Mouse (Mus musculus): ENCODE measurements at regions not wholly inside any gene's neighbourhood (a gene's known extent, or its start where the extent isn't known, plus 50 kb on each side); places are given as distances from the start of the nearest gene placed in this dataset.

GRCm38 (mm10) chr17:85805726-85806359, 117.8 kb upstream of the Six2 start:
- Histone ChIP-seq H3K4me3 (replicated peaks; ENCODE audit: control insufficient read depth, low read depth, low read length) (no peak overlapping the region), H3K27ac (ENCODE audit: control insufficient read depth, insufficient read depth, low read depth, low read length, poor library complexity) (no peak overlapping the region), H3K4me1 (ENCODE audit: control insufficient read depth, insufficient read depth, low read length) (no peaks in the 10 kb centered on the region; the same call in 1 of the 2 replicates)
- WGBS, result 82% methylated on average over 13 of the region's 13 CpGs
- no peak for TF ChIP-seq CTCF (IDR thresholded peaks at IDR 0.05; ENCODE audit: control insufficient read depth, insufficient read depth, low read length)
- no peak for TF ChIP-seq POLR2A (IDR thresholded peaks at IDR 0.05; ENCODE audit: borderline replicate concordance, control insufficient read depth, low read depth, low read length)

GRCm38 (mm10) chr17:85804631-85805030, 116.6 kb upstream of the Six2 start:
- Histone ChIP-seq H3K4me3 (replicated peaks; ENCODE audit: control insufficient read depth, low read depth, low read length) (no peak overlapping the region), H3K27ac (ENCODE audit: control insufficient read depth, insufficient read depth, low read depth, low read length, poor library complexity) (no peak overlapping the region), H3K4me1 (ENCODE audit: control insufficient read depth, insufficient read depth, low read length) (no peaks in the 10 kb centered on the region; the same call in 1 of the 2 replicates)
- TF ChIP-seq CTCF (IDR thresholded peaks at IDR 0.05; ENCODE audit: control insufficient read depth, insufficient read depth, low read length), result no peak
- TF ChIP-seq POLR2A (IDR thresholded peaks at IDR 0.05; ENCODE audit: borderline replicate concordance, control insufficient read depth, low read depth, low read length), result no peak
- WGBS, result 74% methylated on average over 4 of the region's 4 CpGs

- H3K4me3 ChIP-seq (replicated peaks; ENCODE audit: control insufficient read depth, low read depth, low read length), result no peak overlapping the region
- 57% methylated on average over 8 of the region's 8 CpGs for WGBS
These were observed 113.7 kb upstream of the Six2 start for GRCm38 (mm10) chr17:85801734-85802133.

GRCm38 (mm10) chr17:85801079-85801605, 113.1 kb upstream of the Six2 start:
- Histone ChIP-seq H3K27ac (ENCODE audit: control insufficient read depth, insufficient read depth, low read depth, low read length, poor library complexity) (no peak overlapping the region), H3K4me1 (ENCODE audit: control insufficient read depth, insufficient read depth, low read length) (no peaks in the 10 kb centered on the region), H3K4me3 (replicated peaks; ENCODE audit: control insufficient read depth, low read depth, low read length) (no peak overlapping the region)
- no peak for TF ChIP-seq CTCF (IDR thresholded peaks at IDR 0.05; ENCODE audit: control insufficient read depth, insufficient read depth, low read length)
- TF ChIP-seq POLR2A (IDR thresholded peaks at IDR 0.05; ENCODE audit: borderline replicate concordance, control insufficient read depth, low read depth, low read length), result no peak
- WGBS, result 56% methylated on average over 14 of the region's 14 CpGs

More at GRCm38 (mm10) chr17:85801734-85802133, 113.7 kb upstream of the Six2 start:
- no peak overlapping the region for H3K27ac ChIP-seq (ENCODE audit: control insufficient read depth, insufficient read depth, low read depth, low read length, poor library complexity)
- no peaks in the 10 kb centered on the region for H3K4me1 ChIP-seq (ENCODE audit: control insufficient read depth, insufficient read depth, low read length)
- no peak for TF ChIP-seq POLR2A (IDR thresholded peaks at IDR 0.05; ENCODE audit: borderline replicate concordance, control insufficient read depth, low read depth, low read length)
- no peak for TF ChIP-seq CTCF (IDR thresholded peaks at IDR 0.05; ENCODE audit: control insufficient read depth, insufficient read depth, low read length)

GRCm38 (mm10) chr17:85800357-85801078, 112.4 kb upstream of the Six2 start:
- 21% methylated on average over 44 of the region's 44 CpGs for WGBS
- Histone ChIP-seq H3K27ac (ENCODE audit: control insufficient read depth, insufficient read depth, low read depth, low read length, poor library complexity) (no peak overlapping the region), H3K4me3 (replicated peaks; ENCODE audit: control insufficient read depth, low read depth, low read length) (no peak overlapping the region), H3K4me1 (ENCODE audit: control insufficient read depth, insufficient read depth, low read length) (no peaks in the 10 kb centered on the region)
- TF ChIP-seq CTCF (IDR thresholded peaks at IDR 0.05; ENCODE audit: control insufficient read depth, insufficient read depth, low read length), result no peak
- no peak for TF ChIP-seq POLR2A (IDR thresholded peaks at IDR 0.05; ENCODE audit: borderline replicate concordance, control insufficient read depth, low read depth, low read length)

- no peak overlapping the region for H3K4me3 ChIP-seq (replicated peaks; ENCODE audit: control insufficient read depth, low read depth, low read length)
- H3K4me1 ChIP-seq (ENCODE audit: control insufficient read depth, insufficient read depth, low read length), result no peaks in the 10 kb centered on the region
- no peak overlapping the region for H3K27ac ChIP-seq (ENCODE audit: control insufficient read depth, insufficient read depth, low read depth, low read length, poor library complexity)
- WGBS, result 2% methylated on average over 34 of the region's 34 CpGs
- TF ChIP-seq POLR2A (IDR thresholded peaks at IDR 0.05; ENCODE audit: borderline replicate concordance, control insufficient read depth, low read depth, low read length) (no peak), CTCF (IDR thresholded peaks at IDR 0.05; ENCODE audit: control insufficient read depth, insufficient read depth, low read length) (no peak)
These were observed 111.8 kb upstream of the Six2 start for GRCm38 (mm10) chr17:85799865-85800356.

- no peak overlapping the region for H3K27ac ChIP-seq (ENCODE audit: control insufficient read depth, insufficient read depth, low read depth, low read length, poor library complexity)
- WGBS, result 4% methylated on average over 22 of the region's 22 CpGs
- TF ChIP-seq CTCF (IDR thresholded peaks at IDR 0.05; ENCODE audit: control insufficient read depth, insufficient read depth, low read length) (no peak), POLR2A (IDR thresholded peaks at IDR 0.05; ENCODE audit: borderline replicate concordance, control insufficient read depth, low read depth, low read length) (no peak)
- no peak overlapping the region for H3K4me3 ChIP-seq (replicated peaks; ENCODE audit: control insufficient read depth, low read depth, low read length)
- H3K4me1 ChIP-seq (ENCODE audit: control insufficient read depth, insufficient read depth, low read length), result no peaks in the 10 kb centered on the region; the same call in 1 of the 2 replicates
These were observed 111.2 kb upstream of the Six2 start for GRCm38 (mm10) chr17:85799081-85799864.
